Mouse (Mus musculus) gastrocnemius, adult 8-10 months (tissue): Measurements from ENCODE around the gene Cped1. TPM values are rescaled to one million over a fixed set of nuclear protein-coding genes. Genes with fewer than 3 reads are reported as not detected.

Experiments used
- DNase-seq, 2 experiments: peaks; one replicate each; pipeline ENCODE4 v3.0.0; 2022; ENCODE audit warnings: low spot score in 2 of 2
- total RNA-seq, 4 experiments: library from RNA; stranded (reverse); gene quantifications; 2 replicates each; pipeline ENCODE4 v1.2.4; 2022

Cped1 gene
- total RNA-seq, 4 experiments from 2014 or later, result 22.4 to 26.6 (median 22.9) TPM

- peak in 1 of 2 experiments; percentile 32 for DNase-seq
Measured at GRCm38 (mm10) chr6:22157461-22157860, 171.7 kb downstream of the Cped1 start.

- DNase-seq, result no peak
Measured at GRCm38 (mm10) chr6:22161944-22162343, 176.2 kb downstream of the Cped1 start.

GRCm38 (mm10) chr6:22168388-22168787 is 182.7 kb downstream of the Cped1 start:
- no peak for DNase-seq

- no peak for DNase-seq
Measured at GRCm38 (mm10) chr6:22178721-22179295, 193.1 kb downstream of the Cped1 start.

GRCm38 (mm10) chr6:22180316-22180715 is 194.6 kb downstream of the Cped1 start:
- DNase-seq, result no peak

- DNase-seq, result no peak
Measured at GRCm38 (mm10) chr6:22186967-22187366, 201.3 kb downstream of the Cped1 start.

- DNase-seq, result no peak
Measured at GRCm38 (mm10) chr6:22189346-22190335, 203.9 kb downstream of the Cped1 start.

- DNase-seq, result no peak
Measured at GRCm38 (mm10) chr6:22198603-22199002, 212.9 kb downstream of the Cped1 start.

GRCm38 (mm10) chr6:22199473-22199872 is 213.8 kb downstream of the Cped1 start:
- DNase-seq, result no peak

GRCm38 (mm10) chr6:22200133-22200532 is 214.4 kb downstream of the Cped1 start:
- DNase-seq, result no peak

- no peak for DNase-seq
Measured at GRCm38 (mm10) chr6:22201879-22202278, 216.2 kb downstream of the Cped1 start.

- DNase-seq, result no peak
Measured at GRCm38 (mm10) chr6:22205030-22205750, 219.5 kb downstream of the Cped1 start.

GRCm38 (mm10) chr6:22205751-22206121 is 220.0 kb downstream of the Cped1 start:
- no peak for DNase-seq

- DNase-seq, result no peak
Measured at GRCm38 (mm10) chr6:22206179-22206578, 220.5 kb downstream of the Cped1 start.

- DNase-seq, result no peak
Measured at GRCm38 (mm10) chr6:22206630-22207293, 221.0 kb downstream of the Cped1 start.

GRCm38 (mm10) chr6:22212158-22212557 is 226.4 kb downstream of the Cped1 start:
- no peak for DNase-seq

GRCm38 (mm10) chr6:22213187-22213586 is 227.5 kb downstream of the Cped1 start:
- DNase-seq, result no peak

- DNase-seq, result no peak
Measured at GRCm38 (mm10) chr6:22213813-22214212, 228.1 kb downstream of the Cped1 start.

- DNase-seq, result no peak
Measured at GRCm38 (mm10) chr6:22214665-22215064, 228.9 kb downstream of the Cped1 start.

GRCm38 (mm10) chr6:22216276-22216973 is 230.7 kb downstream of the Cped1 start:
- DNase-seq, result no peak

- no peak for DNase-seq
Measured at GRCm38 (mm10) chr6:22221134-22221533, 235.4 kb downstream of the Cped1 start.
